Mouse (Mus musculus) C2C12 (cell line): ENCODE measurements around the gene Fars2.

Source experiments
- CEBPB ChIP-seq: IDR thresholded peaks from one replicate; pipeline ENCODE4 v1.6.1; 2011; ENCODE audit warnings: low read depth, mild to moderate bottlenecking, control low read depth, moderate library complexity
- CTCF ChIP-seq: IDR thresholded peaks from one replicate; pipeline ENCODE4 v1.5.1; 2011; ENCODE audit not compliant: control insufficient read depth, insufficient read depth, insufficient read length
- FOSL1 ChIP-seq: IDR thresholded peaks from one replicate; pipeline ENCODE4 v1.8.0; 2011; ENCODE audit warnings: mild to moderate bottlenecking, low read length; ENCODE audit not compliant: poor library complexity, insufficient read depth, severe bottlenecking
- MAX ChIP-seq: IDR thresholded peaks from one replicate; pipeline ENCODE4 v1.6.1; 2011; ENCODE audit warnings: mild to moderate bottlenecking, control low read depth
- MYOD1 ChIP-seq: IDR thresholded peaks from one replicate; pipeline ENCODE4 v1.6.1; 2011; ENCODE audit warnings: low read depth; ENCODE audit not compliant: control insufficient read depth, insufficient read length
- MYOG ChIP-seq: IDR thresholded peaks from one replicate; pipeline ENCODE4 v1.6.1; 2011; ENCODE audit not compliant: control insufficient read depth, insufficient read length; ENCODE audit errors: extremely low read depth
- USF1 ChIP-seq: IDR thresholded peaks from one replicate; pipeline ENCODE4 v1.6.1; 2011; ENCODE audit warnings: low read depth, mild to moderate bottlenecking, control low read depth, moderate library complexity

GRCm38 (mm10) chr13:36724533-36725470 lies 607.6 kb downstream of the Fars2 start:
- TF ChIP-seq MAX, result no peak
- TF ChIP-seq USF1, result no peak
- no peak for TF ChIP-seq CTCF
- TF ChIP-seq CEBPB, result no peak
- no peak for TF ChIP-seq MYOD1
- TF ChIP-seq FOSL1, result no peak
- TF ChIP-seq MYOG, result no peak
